Mouse (Mus musculus): ENCODE measurements around the gene Ivd.
A peak's percentile ranks its signal among the peaks of the same experiment; 100 is the strongest.

The Ivd gene

DNA sequence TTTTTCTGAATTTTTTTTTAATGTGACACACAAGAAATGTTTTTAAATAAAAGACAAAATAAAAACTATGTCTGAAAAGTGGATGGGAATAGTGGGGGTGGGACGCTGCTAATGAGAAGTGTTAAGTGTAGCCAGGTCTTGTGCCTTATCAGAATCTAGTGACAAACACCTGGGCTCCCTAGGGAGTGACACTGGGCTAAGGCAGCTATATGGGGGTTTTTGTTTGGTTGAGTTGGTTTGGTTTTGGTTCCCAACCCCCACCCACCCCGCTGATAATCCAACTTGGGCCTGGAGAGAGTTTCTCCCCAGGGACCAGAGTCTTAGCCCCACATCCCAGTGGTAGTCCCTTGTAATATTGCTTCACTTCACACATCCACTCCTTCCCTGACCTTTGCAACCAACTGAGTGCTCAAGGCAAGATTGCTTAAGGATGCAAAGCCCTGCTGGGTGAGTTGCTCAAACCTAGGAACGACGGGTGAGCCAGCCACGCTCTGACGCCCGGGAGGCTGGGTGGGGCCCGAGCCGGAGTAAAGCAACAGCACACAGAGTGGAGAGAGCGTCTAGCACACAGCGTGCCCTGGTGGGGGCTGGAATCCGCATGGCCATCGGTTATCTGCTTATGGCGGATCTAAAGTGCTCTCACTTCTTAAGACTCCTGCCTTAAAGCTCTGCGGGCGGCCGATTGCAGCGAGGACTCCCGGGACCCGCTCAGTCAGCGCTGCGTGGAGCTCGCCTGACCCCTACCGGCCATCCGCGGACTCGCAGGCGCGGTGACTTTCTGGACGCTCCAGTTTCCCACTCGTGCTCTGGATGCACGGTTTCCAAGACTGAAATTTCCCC is 21.3 kb downstream of the Ivd start:
- DNase-seq (ENCODE audit: low spot score), result peak; percentile 73

DNA sequence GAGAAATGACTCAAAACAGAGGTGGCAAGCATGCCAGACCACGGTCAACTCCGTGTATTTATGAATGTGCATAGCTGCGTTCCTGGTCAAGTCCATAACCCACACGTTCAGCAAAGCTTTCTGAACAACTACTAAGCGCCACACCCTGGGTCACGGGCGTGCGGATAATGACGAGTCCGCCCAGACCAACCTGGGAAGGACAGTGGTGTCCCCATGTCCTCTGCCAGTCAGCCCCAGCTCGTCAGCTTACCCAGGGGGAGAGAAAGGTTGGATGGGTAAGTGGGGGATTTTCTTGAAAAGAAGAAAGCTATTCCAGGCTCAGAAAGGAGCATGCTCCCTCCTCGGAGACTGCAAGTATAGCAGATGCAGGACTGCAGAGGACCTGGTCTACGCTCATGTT is 25.7 kb downstream of the Ivd start:
- no peak for DNase-seq (ENCODE audit: low spot score)

DNA sequence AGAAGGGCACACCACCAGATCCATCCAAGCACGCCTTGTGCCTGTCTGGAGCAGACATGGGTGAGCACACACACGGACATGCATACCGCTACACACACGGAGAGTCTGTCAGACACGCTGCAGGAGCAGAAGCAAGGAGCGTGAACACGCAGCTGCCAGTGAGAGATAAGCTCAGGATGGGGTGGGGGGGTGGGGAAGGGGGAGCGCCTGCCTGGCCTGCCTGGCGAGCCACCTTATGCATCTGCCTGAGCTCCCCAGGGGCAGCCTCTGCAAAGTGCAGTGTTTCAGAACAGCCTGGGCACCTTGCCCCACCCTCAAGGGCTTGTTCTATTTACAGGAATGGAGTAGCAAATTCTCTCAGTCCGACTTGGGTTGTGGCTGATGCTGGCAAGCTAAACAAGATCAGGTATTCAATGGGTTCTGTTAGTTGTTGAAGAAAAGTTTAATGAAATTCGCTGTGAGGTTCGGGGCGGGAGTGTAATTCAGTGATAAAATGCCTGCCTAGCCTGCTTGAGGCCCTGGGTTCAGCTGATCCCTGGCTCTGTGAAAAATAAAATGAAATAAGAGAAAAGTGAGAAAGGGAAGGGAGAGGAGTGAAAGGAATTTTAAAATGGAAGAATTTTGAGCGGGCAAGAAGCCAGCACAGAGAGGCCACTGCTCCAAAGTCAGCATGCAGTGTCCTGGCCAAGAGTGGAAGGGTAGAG is 26.2 kb downstream of the Ivd start:
- DNase-seq (ENCODE audit: low spot score), result no peak

DNA sequence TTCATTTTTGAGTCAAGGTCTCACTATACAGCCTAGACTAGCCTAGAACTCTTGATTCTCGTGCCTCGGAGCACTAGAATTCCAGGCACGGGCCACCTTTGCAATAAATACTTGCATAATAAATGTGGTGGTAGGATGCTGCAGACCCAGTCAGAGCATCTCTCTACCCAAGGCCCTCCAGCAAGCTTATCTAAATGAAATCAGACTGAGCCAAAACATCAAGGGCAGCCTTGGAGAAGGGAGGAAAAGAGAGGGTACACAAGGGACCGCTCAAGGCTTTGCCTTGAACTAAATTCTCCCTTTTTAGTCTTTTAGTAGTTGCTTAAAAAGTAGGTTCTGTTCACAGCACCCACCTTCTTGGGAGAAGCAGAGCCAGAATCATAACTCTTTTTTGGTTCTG is 29.4 kb downstream of the Ivd start:
- DNase-seq (ENCODE audit: low spot score), result no peak

DNA sequence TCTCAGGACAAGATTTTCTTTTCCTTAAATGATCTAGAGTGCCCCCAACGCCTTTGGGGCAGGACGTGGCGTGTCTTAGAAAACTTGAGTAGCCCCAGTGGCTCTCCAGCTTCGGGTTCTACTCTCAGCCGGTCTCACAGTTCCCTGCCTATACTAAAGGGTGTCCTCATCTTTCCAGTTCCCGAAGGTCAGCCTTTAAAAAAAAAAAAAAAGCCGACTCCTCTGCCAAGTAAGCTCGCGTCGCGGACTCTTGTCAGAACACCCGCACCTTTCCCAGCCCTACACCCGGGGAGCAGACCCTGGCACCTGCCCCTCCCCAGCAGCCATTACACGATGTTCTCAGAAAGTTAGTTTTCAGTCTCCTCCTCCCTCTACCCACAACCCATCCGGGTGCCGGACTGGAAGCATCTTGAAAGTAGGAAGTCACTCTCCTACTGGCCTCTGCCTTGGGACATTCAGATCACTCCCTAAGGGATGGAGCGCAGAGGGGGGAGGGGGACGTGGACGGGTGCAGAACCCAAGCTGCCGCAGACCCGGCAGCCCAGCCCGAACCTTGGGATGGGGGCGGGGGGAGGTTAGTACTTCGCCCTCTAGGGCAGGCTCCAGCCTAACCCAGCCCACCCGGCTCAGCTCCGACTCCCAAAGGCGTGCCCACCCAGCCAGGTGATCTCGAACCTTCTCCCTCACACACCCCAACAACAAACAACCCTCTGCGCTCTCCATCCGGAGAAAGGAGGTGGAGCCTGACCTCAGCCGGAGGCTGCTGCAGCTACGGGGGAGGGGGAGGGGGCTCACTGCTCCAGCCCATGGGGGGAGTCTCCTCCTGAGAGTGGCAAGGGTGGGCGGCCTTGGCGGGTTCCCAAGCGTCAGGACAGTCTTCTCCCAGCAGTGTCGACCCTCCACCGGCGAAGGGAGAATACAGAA is 34.5 kb downstream of the Ivd start:
- no peak for DNase-seq (ENCODE audit: low spot score)

DNA sequence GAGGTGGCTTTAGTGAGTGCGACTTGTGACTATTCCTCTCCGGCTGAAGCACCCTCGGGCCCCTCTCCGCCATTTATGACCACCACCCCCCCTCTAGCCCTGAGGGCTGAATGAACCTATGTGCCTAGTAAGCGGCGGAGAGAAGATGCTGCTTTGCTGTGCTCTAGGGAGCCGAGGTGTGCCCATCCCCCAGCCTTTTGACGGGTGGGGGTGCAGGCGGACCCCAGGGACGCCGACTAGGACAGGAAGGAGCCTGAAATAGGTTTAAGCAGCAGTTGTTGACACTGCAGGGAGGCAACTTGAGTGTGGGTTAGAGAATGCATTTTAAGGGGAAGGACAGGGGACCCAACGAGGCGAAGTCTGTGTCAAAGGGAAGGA is 35.1 kb downstream of the Ivd start:
- no peak for DNase-seq (ENCODE audit: low spot score)

DNA sequence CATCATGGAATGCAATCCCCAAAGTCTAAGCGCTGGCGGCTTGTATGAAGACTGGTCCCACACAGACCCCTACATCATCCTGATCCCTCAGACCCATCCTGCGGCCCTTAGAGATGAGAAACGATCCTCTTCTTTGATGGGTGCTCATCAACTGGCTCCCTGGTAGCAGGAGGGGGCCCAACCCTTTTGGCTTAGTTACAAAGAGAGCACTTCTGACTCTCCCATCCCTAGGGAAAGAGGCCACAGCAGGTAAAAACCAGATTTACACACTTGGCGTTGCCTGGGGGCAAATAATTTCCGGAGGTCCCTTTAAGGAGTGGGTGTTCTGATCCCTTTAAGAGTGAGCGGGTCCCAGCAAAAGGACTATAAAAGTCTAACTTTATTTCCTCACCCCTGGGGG is 35.6 kb downstream of the Ivd start:
- no peak for DNase-seq (ENCODE audit: low spot score)

DNA sequence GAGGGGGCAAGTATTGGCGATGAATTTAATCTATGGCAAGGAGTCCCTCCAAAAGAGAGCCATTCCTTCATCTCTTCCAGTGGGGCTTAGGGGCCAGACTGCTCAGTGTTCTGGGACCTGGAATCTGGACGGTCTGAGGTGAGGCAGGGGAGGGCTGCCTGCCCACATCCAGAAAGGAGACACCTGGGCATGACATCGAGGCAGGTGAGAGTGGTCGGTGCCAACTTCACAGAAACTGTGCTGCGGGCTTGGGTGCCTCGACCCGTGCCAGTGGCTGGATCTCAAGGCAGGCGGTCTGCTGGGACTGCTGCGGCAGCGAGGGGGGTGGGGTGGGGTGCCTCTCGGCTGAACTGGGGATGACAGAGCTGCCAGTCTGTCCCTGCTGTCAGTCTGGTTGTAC is 36.1 kb downstream of the Ivd start:
- DNase-seq (ENCODE audit: low spot score), result no peak

DNA sequence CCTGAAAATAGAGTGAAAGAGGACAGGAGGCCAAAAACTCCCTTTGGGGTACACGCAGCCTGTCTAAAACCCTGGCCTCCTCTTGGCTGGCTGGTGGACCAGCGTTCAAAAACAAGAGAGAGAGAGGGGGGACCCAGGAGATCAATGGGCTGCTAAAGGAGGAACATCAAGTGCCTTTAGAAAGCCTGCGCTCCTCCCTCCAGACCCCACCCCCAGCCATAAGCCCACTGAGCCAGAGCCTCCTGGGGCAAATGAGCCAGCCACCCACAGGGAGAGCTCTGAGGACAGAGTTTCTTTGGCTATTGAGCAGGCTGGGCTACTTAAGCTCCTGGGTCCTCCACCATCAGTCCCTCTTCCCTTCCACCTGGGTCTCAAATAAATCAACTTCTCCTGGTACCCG is 37.0 kb downstream of the Ivd start:
- DNase-seq (ENCODE audit: low spot score), result no peak

DNA sequence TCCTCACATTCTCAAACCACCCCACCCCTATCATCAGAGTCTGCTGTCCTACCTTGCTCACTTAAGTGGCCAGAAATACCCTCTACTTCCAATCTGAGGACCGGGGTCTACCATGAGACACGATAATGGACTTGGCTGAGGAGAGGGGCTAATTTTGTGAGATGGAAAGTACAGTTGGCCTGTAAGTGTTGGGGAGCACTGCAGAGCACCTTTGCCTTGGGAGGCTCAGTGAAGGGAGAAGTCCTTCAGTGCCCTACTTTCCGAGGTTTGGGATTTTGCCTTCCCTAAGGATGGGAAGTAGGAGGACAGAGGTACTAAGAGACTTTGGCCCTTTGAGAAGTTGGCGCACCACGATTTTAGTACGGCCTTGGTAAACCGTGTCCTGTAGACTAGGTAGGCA is 37.6 kb downstream of the Ivd start:
- DNase-seq (ENCODE audit: low spot score), result no peak

DNA sequence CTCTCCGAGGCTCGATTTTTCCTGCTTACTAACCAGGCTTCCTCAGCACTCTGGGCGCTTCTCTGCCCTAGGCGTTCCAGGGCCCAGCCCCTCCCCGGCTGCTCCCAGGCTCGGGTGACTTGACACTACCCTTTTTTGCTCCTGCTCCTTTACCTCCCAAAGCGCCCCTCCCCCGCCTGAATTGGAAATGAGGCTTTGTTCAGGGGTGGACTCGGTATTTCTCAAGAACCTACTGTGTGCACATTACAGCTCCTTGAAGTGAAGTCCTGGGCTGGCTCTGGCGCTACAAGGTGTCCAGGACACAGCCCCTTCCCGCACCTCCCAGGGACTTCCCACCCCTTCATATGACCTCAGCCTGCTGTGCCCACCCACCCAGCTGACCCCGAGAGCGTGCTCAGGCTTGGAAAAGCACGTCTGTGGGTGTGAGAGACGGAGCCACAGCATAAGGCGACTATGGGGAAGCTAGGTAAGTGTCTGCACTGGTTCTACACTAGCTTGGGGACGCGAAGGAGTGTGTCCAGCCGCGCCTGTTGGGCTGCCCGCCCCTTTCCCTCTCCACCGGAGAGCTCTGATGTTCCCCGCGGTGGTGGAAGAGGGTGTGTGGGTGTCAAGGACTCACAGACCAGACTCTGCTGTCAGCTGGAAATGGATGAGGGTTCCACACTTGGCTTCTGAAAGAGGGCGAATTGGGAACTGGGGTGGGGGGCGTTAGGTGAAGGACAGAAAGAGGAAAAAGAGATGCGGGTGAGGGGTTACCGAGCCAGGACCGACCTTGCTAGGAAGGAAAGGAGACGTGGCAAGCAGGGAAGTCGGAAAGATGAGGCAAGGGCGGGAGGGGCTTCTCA is 38.4 kb downstream of the Ivd start, which contains the start of gene Bahd1:
Gene Bahd1, plus strand, starts transcription at position 397 of the 845 bp plus-strand sequence.
- DNase-seq (ENCODE audit: low spot score), result no peak

DNA sequence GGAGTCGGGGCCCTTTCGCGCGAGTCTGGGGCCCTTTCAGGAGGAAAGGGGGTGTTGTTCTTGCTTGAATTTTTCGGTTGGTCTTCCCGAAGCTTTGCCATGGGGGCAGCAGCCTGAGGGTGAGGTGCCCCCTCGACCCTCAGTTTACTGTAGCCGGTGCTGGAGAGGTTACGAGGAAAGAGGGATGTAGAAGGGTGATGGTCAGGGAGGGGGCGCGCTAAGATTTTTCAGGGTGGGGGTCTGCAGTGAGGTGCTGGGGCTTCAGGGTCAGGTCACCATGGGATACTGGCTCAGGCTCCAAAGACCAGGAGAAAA is 39.0 kb downstream of the Ivd start:
- no peak for DNase-seq (ENCODE audit: low spot score)

DNA sequence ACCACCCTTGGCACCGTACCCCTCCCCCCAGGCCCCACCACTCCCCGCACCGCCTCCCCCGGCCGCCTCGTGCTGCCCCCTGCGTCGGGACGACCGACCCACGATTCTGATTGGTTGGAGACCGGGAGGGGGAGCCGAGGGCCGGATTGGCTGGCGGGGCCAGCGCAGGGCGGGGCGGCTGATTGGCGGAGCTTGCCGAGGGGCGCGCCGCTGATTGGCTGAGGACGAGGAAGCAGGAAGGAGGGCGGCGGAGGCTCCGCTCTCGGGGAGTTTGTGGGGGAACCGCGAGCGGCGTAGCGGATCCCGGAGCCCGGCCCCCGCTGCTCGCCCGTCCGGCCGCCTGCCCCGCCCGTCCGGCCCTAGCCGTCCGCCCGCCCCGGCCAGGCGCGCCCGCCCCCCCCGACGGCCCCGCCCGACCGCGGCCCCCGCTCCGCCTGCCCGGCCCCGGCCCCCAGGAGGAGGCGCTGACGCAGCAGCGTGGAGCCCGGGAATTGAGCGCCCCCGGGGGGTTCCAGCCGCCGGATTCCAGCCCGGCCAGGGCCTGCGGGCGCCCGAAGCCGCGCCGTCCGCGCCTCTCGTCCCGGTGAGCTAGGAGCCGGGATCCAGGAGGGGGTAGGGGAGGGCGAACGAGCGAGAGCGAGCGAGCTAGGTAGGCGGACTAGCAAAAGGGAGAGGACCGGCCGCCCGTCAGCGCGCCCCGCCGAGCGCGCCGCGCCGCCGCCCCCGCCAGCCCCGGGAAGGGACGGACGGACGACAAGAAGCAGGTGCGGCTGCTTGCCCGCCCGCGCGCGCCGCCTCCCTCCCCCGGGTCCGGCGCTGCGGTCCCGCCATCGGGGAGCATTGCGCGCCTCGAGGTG is 39.6 kb downstream of the Ivd start:
- peak; percentile 95 for DNase-seq (ENCODE audit: low spot score)

DNA sequence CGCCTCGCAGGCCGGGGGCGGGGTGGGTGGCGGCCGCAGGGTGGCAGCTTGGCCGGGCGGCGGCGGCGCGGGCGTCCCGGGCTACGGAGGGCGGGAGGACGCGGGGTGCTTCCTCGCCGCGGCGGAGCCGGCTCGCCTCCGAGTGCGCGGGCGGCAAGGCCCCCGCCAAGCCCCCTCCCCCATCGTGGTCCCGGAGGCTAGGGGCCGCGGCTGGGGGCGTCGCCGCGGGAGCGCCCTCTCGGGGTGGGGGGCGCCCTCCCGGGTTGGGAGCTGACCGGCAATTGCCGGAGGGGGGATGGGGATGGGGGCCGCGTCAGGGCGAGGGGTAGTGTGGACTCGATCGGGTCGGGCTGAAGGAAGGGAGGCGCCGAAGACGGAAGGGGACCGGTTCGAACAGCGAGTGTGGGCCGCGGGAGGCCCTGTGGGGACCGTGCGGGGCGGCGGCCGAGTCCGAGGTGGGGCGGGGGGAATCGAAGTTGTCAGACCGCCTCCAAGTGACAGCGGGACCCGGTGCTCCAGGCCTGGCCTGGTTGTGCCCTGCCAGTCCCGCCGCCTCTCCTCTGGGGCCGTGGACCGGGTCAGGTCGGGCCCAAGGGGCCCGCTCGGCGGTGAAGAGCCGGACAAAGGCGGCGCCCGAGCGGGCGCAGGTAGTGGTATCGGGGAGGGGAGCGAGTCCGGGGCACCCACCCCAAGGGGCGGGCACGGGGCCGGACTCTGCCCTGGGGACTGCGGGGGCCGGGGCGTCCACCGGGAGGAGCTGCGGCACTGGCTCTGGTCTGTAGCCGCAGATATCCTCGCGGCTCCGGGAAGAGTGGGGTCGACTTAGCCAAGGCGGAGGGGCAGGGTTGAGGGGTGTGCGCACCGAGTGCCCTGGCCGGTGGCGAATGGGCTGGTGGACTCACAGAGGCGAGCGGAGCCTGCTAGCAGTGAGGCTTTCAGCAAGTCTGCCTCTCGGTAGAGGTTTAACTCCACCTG is 40.6 kb downstream of the Ivd start:
- no peak for DNase-seq (ENCODE audit: low spot score)

DNA sequence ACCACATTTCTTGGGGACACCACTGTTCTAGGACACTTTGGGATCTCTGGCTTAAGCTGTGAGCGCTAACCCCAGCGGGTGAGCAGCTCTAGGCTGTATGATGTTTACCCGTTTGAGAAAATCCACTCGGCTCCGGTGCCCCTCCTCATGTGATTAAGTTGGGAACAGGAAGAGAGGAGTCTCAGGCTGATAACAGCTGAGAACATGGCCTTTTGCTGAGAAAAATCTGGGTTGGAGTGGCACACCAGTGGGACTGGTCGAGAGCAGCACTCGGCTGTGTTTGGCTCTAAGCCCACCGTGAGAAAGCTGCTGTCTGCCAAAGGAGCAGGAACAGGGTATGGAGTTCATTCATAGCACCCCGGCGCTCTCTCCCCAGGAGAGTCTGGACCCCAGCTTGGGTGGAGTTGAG is 41.6 kb downstream of the Ivd start:
- no peak for DNase-seq (ENCODE audit: low spot score)

DNA sequence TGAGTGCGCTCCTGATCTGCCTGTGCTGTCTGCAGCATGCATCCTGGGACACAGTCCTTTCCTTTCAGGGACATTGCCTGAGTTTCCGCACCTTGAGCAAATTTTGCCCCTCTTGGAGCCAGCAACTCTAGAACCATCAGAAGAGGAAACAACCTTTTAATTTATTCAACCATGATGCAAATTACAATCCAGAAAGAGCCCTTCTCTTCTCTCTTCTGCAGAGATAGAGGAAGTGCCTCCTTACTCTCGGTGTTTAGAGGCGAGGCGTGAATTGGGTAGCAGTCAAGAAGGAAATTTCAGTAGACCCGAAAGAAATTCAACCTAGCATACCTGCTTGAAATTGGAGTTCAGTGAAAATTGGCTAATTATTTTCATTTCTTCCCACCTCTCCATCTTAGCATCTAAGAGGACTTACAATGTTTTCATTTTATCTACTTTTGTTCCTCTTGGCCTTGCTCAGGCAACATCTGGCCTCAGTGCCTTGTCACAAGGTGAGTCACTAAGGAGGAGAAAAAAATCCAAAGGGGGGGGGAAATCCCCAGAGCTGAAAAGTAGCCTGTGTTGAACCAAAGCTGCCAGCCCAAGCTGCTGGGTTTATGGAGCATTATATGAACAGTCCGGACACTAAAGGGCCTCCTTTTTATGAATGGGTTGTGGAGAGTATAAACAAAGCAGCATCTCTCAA is 43.8 kb downstream of the Ivd start:
- DNase-seq (ENCODE audit: low spot score), result no peak

DNA sequence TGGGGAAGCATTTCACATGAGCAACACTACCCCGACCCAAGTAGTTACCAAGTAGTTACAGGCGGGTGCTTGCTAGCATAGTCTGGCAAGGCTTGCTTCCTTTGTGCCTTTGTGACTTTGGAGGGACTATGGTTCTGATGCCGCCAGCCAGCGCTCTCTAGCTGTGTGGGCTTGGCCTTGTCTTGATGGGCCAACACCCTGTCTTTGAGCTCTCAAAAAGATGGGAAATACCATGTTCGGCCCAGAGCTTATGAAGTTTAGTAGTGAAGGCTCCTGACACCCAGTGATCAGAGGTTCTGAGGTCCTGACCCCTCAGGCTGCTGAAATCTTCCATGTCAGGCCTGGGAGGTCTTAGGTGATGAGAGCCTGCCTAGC is 44.4 kb downstream of the Ivd start:
- DNase-seq (ENCODE audit: low spot score), result no peak

DNA sequence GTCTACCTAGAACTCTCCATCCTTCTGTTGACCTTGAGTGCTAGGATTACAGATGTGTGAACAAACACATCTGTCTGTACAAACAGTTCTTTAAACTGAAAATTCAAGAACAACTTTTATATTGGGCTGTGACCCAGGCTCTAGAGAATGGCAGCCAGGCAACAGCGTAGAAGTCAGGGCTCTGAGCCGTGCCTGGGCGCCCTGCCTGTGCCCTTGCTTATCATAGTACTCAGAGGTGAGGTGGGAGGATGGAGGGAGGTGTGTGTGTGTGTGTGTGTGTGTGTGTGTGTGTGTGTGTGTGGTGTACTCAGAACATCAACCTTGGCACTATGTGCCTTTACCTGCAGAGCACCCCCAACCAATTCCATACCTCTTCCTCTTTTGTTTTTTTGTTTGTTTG is 46.0 kb downstream of the Ivd start:
- no peak for DNase-seq (ENCODE audit: low spot score)

DNA sequence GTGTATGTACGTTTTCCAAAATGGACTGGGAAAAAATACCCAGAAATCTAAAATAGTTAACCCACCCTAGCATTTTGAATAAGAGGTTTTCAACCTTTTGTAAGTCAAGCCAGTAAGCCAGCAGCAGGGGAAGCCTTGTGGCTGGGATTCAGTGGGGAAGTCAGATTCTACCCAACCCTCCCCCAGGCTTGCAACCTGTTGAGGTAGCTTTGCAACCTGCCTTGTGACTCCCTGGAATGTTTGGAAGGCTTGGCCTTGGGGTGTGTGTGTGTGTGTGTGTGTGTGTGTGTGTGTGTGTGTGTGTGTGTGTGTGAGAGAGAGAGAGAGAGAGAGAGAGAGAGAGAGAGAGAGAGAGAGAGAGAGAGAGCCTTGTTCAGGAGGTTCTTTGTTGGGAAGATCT is 47.4 kb downstream of the Ivd start:
- DNase-seq (ENCODE audit: low spot score), result no peak
